Mouse (Mus musculus) left cerebral cortex, postnatal 36 days (tissue): ENCODE results near the gene Ska3. TPM values are rescaled to one million over a fixed set of nuclear protein-coding genes. Genes with fewer than 3 reads are reported as not detected.
"Not testable (repeated sequence)": the region's sequence is repeated elsewhere in the genome, so short reads cannot be mapped to it uniquely, and the experiment has no call there.

Experiments used
- DNase-seq, 2 experiments: peaks; one replicate each; pipeline ENCODE4 v3.0.0; 2021 to 2022; ENCODE audit warnings: low spot score in 2 of 2, mixed read lengths in 1 of 2
- intact Hi-C: fragments of 180-260 bp; cut with DNase I; formaldehyde crosslinking; loops from one replicate; pipeline ENCODE4 v1.15.1; 2025
- total RNA-seq, 2 experiments: library from RNA; stranded (reverse); gene quantifications; 2 replicates each; pipeline ENCODE4 v1.2.3; 2021

Gene Ska3
- 1 to 10 TPM in 1 of 2 experiments, under 1 TPM in 1; 0.57 to 1.7 TPM for total RNA-seq

- DNase-seq = peak; percentile 91 to 93
- intact Hi-C loops = no loop called here
These were observed at the start of gene Ska3, which contains the start of gene Mrpl57 for GRCm38 (mm10) chr14:57825788-57826751. Ska3 (minus strand) TSS chr14:57826185. Mrpl57 (plus strand) TSS chr14:57826234.

- intact Hi-C loops = no loop called here
These were observed 40.8 kb upstream of the Ska3 start for GRCm38 (mm10) chr14:57866676-57867276.

GRCm38 (mm10) chr14:57865256-57865655, 39.3 kb upstream of the Ska3 start:
- no peak for DNase-seq
- intact Hi-C loops = no loop called here

More at GRCm38 (mm10) chr14:57866676-57867276, 40.8 kb upstream of the Ska3 start:
- no peak for DNase-seq

GRCm38 (mm10) chr14:57863129-57863528, 37.1 kb upstream of the Ska3 start:
- intact Hi-C loops = no loop called here
- no peak for DNase-seq

GRCm38 (mm10) chr14:57861987-57862412, 36.0 kb upstream of the Ska3 start:
- no peak for DNase-seq
- intact Hi-C loops = no loop called here

- intact Hi-C loops = no loop called here
- DNase-seq = no peak
These were observed 33.5 kb upstream of the Ska3 start for GRCm38 (mm10) chr14:57859520-57859919.

- intact Hi-C loops = no loop called here
- DNase-seq = no peak
These were observed 32.6 kb upstream of the Ska3 start for GRCm38 (mm10) chr14:57858601-57859000.

- intact Hi-C loops, DNase-seq: not testable (repeated sequence)
These were observed 30.1 kb upstream of the Ska3 start for GRCm38 (mm10) chr14:57856037-57856436.

GRCm38 (mm10) chr14:57852961-57853360, 27.0 kb upstream of the Ska3 start:
- intact Hi-C loops = no loop called here
- DNase-seq = no peak

- DNase-seq = no peak
- intact Hi-C loops = no loop called here
These were observed 24.3 kb upstream of the Ska3 start for GRCm38 (mm10) chr14:57850330-57850729.

GRCm38 (mm10) chr14:57848646-57849045, 22.7 kb upstream of the Ska3 start:
- no peak for DNase-seq
- intact Hi-C loops = no loop called here

GRCm38 (mm10) chr14:57848061-57848460, 22.1 kb upstream of the Ska3 start:
- intact Hi-C loops = not testable (repeated sequence)

GRCm38 (mm10) chr14:57844535-57844934, 18.6 kb upstream of the Ska3 start:
- intact Hi-C loops = no loop called here

More at GRCm38 (mm10) chr14:57848061-57848460, 22.1 kb upstream of the Ska3 start:
- not testable (repeated sequence) for DNase-seq

GRCm38 (mm10) chr14:57835157-57835556, 9.2 kb upstream of the Ska3 start:
- intact Hi-C loops = no loop called here

More at GRCm38 (mm10) chr14:57844535-57844934, 18.6 kb upstream of the Ska3 start:
- no peak for DNase-seq

GRCm38 (mm10) chr14:57833526-57833925, 7.5 kb upstream of the Ska3 start:
- DNase-seq = no peak
- intact Hi-C loops = no loop called here

More at GRCm38 (mm10) chr14:57835157-57835556, 9.2 kb upstream of the Ska3 start:
- no peak for DNase-seq

GRCm38 (mm10) chr14:57827284-57827683, 1.3 kb upstream of the Ska3 start:
- DNase-seq = no peak
- intact Hi-C loops = no loop called here

GRCm38 (mm10) chr14:57820839-57821238, 5.1 kb downstream of the Ska3 start:
- intact Hi-C loops = no loop called here
- no peak for DNase-seq

- peak in 1 of 2 experiments; percentile 22 for DNase-seq
- intact Hi-C loops = no loop called here
These were observed 14.1 kb downstream of the Ska3 start for GRCm38 (mm10) chr14:57811844-57812243.

- intact Hi-C loops = no loop called here
- no peak for DNase-seq
These were observed 15.1 kb downstream of the Ska3 start for GRCm38 (mm10) chr14:57810886-57811285.

GRCm38 (mm10) chr14:57808558-57808957, 17.4 kb downstream of the Ska3 start:
- DNase-seq = no peak
- intact Hi-C loops = loop anchor here (10.0 kb wide), 1 partner anchor 106 kb away; no protein-coding TSS in a partner anchor
